Mouse (Mus musculus) hindbrain, embryonic 14.5 days (tissue): ENCODE data around the gene Trim69. TPM values are rescaled to one million over a fixed set of nuclear protein-coding genes. Genes with fewer than 3 reads are reported as not detected.

Experiments used
- ATAC-seq: fragments of 200-750 bp; cut with Nextera tagmentation; 2 replicates; pipeline ENCODE4 v1.8.0; 2017; ENCODE audit warnings: moderate number of reproducible peaks, mild to moderate bottlenecking, moderate TSS enrichment, moderate library complexity; ENCODE audit not compliant: low FRiP score
- DNase-seq: peaks from one replicate; pipeline ENCODE4 v3.0.0-alpha.2; 2015; ENCODE audit warnings: low spot score
- H3K27ac ChIP-seq: fragments of 300-500 bp; sonication (generic); 2 replicates; pipeline ENCODE4 v1.5.1; 2014; ENCODE audit warnings: mild to moderate bottlenecking, moderate library complexity
- H3K27me3 ChIP-seq: fragments of 300-500 bp; sonication (generic); 2 replicates; pipeline ENCODE4 v1.6.1; 2014; ENCODE audit warnings: mild to moderate bottlenecking, low read length, mixed read lengths; ENCODE audit not compliant: control insufficient read depth, insufficient read depth
- H3K36me3 ChIP-seq: fragments of 300-500 bp; sonication (generic); replicated peaks from 2 replicates; pipeline ENCODE4 v1.6.1; 2014; ENCODE audit not compliant: control insufficient read depth, insufficient read depth
- H3K4me1 ChIP-seq: fragments of 300-500 bp; sonication (generic); replicated peaks from 2 replicates; pipeline ENCODE4 v1.6.1; 2014; ENCODE audit warnings: antibody characterized with exemption, low read length, mixed read lengths; ENCODE audit not compliant: control insufficient read depth, insufficient read depth
- H3K4me2 ChIP-seq: fragments of 300-500 bp; sonication (generic); replicated peaks from 2 replicates; pipeline ENCODE4 v1.6.1; 2014; ENCODE audit warnings: mild to moderate bottlenecking, moderate library complexity
- H3K4me3 ChIP-seq: fragments of 300-500 bp; sonication (generic); replicated peaks from 2 replicates; pipeline ENCODE4 v1.5.1; 2014; ENCODE audit warnings: mild to moderate bottlenecking, low read length
- H3K9ac ChIP-seq: fragments of 300-500 bp; sonication (generic); 2 replicates; pipeline ENCODE4 v1.6.1; 2014
- H3K9me3 ChIP-seq: fragments of 300-500 bp; sonication (generic); 2 replicates; pipeline ENCODE4 v1.6.1; 2016; ENCODE audit warnings: low read length; ENCODE audit not compliant: control insufficient read depth
- WGBS: fragments of 180-500 bp; shearing (Covaris S2); extraction: QIAGEN DNeasy Blood & Tissue Kit; methylation state at CpG from one replicate; pipeline ENCODE4 v1.1.7; 2014; 5-methylcytosine and 5-hydroxymethylcytosine counted together
- polyA plus RNA-seq: library from polyadenylated mRNA; unstranded; fragments of >200 nt; fragmentation: Nextera tagmentation; extraction: Ambion mirVana; gene quantifications from 2 replicates; pipeline ENCODE4 v1.2.1, GENCODE M21; 2014

Trim69 gene
- polyA plus RNA-seq, 1 experiment from 2014 or later = not detected

DNA sequence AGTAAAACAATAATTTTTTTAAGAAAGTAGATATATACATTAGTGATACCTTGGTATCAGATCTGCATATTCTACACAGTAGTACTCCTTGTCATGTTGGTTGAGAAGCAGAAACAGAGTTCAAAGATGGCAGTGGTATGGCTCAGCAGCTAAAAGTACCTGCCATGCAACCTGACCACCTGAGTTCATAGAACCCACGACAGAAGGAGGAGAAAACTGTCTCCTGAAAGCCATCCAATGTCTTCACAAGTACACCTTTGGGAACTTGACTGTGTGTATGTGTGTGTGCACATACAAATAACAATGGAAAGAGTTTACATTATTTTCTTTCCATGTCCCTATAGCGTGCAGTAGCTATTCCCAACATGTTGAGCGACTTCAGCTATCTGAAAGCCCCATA, 10.8 kb upstream of the Trim69 start:
- H3K4me3 ChIP-seq = no peak overlapping the region
- no peaks in the 10 kb centered on the region for H3K4me1 ChIP-seq
- DNase-seq (no peak), ATAC-seq (no peak)
- no peak overlapping the region for H3K4me2 ChIP-seq
- 80% methylated on average over 3 of the region's 3 CpGs for WGBS
- no peak overlapping the region for H3K27ac ChIP-seq
- 0 out of 2 replicates have a peak, but pooled peaks cover 3% of the 10 kb centered on the region for H3K27me3 ChIP-seq
- no peaks in the 10 kb centered on the region for H3K9me3 ChIP-seq
- H3K36me3 ChIP-seq = no peaks in the 10 kb centered on the region
- H3K9ac ChIP-seq = no peak overlapping the region

GRCm38 (mm10) chr2:122151221-122151620, 9.3 kb upstream of the Trim69 start:
- H3K4me1 ChIP-seq = no peaks in the 10 kb centered on the region
- WGBS = 100% methylated on average over 1 of the region's 1 CpGs
- no peak for ATAC-seq

DNA sequence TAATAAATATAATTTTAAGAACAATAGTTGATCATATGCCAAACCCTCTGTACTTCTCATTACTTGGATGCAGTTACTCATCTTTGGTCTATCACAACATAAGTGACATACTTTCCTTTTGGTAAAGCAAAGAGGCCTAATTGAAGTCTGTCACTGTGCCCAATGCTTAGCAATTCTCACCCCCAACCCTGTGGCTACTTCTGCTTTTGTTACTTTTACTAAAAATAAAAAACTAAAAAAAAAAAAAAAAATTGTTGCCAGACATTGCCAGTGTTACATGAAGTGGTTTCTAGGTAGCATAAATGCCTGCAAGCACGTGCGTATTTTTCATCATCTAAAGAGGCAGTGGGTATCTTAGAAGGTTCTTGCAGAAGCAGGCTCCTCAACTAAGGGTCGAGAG, 7.7 kb upstream of the Trim69 start:
- no peaks in the 10 kb centered on the region for H3K9me3 ChIP-seq
- DNase-seq (no peak), ATAC-seq (no peak)
- 0 out of 2 replicates have a peak, but pooled peaks cover 3% of the 10 kb centered on the region for H3K27me3 ChIP-seq
- no peak overlapping the region for H3K9ac ChIP-seq
- 78% methylated on average over 3 of the region's 3 CpGs for WGBS
- H3K4me1 ChIP-seq = no peaks in the 10 kb centered on the region
- no peak overlapping the region for H3K27ac ChIP-seq
- H3K36me3 ChIP-seq = no peaks in the 10 kb centered on the region
- no peak overlapping the region for H3K4me3 ChIP-seq
- no peak overlapping the region for H3K4me2 ChIP-seq

More at GRCm38 (mm10) chr2:122151221-122151620, 9.3 kb upstream of the Trim69 start:
- Histone ChIP-seq H3K4me2 (no peak overlapping the region), H3K9me3 (no peaks in the 10 kb centered on the region), H3K9ac (no peak overlapping the region), H3K36me3 (no peaks in the 10 kb centered on the region), H3K27me3 (0 out of 2 replicates have a peak, but pooled peaks cover 3% of the 10 kb centered on the region), H3K4me3 (no peak overlapping the region), H3K27ac (no peak overlapping the region)
- no peak for DNase-seq

DNA sequence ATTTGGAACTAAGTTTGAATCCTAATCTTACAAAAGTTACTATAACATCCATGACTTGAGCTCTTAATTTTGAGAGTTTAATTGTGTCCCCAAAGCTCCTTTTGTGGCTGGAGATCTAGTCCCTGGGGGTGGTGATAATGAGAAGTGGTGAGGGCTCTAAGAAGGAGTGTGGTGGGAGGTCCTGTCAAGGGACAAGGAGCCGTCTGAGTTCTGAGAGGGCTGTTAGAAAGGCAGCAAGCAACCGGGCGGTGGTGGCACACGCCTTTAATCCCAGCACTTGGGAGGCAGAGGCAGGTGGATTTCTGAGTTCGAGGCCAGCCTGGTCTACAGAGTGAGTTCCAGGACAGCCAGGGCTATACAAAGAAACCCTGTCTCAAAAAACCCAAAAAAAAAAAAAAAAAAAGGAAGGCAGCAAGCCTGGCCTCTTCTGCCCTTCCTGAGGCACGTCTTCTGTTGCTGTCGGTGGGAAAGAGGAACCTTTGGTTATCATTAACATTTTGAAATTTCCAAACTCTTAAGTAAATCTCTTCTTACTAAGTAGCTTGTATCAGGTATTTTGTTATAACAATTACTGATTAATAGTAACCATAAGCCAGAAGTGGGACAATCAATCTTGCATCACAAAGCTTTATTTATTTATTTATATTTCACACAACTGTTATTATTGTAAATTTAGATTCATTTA, 6.7 kb upstream of the Trim69 start:
- WGBS = 85% methylated on average over 7 of the region's 7 CpGs
- H3K4me3 ChIP-seq = no peak overlapping the region

GRCm38 (mm10) chr2:122154479-122154878, 6.0 kb upstream of the Trim69 start:
- 96% methylated on average over 2 of the region's 2 CpGs for WGBS
- Histone ChIP-seq H3K27ac (no peak overlapping the region), H3K9me3 (no peaks in the 10 kb centered on the region), H3K27me3 (no peaks in the 10 kb centered on the region), H3K36me3 (no peaks in the 10 kb centered on the region), H3K9ac (no peak overlapping the region), H3K4me1 (no peaks in the 10 kb centered on the region), H3K4me3 (no peak overlapping the region), H3K4me2 (no peak overlapping the region)
- DNase-seq (no peak), ATAC-seq (no peak)

More for the DNA sequence above, 6.7 kb upstream of the Trim69 start:
- no peaks in the 10 kb centered on the region for H3K4me1 ChIP-seq
- H3K9ac ChIP-seq = no peak overlapping the region
- ATAC-seq = no peak
- no peaks in the 10 kb centered on the region for H3K9me3 ChIP-seq
- H3K27ac ChIP-seq = no peak overlapping the region
- H3K4me2 ChIP-seq = no peak overlapping the region
- no peaks in the 10 kb centered on the region for H3K36me3 ChIP-seq
- H3K27me3 ChIP-seq = no peaks in the 10 kb centered on the region
- DNase-seq = no peak

- Histone ChIP-seq H3K9me3 (no peaks in the 10 kb centered on the region), H3K4me1 (no peaks in the 10 kb centered on the region), H3K27me3 (no peaks in the 10 kb centered on the region), H3K9ac (no peak overlapping the region), H3K36me3 (no peaks in the 10 kb centered on the region), H3K4me2 (no peak overlapping the region), H3K4me3 (no peak overlapping the region), H3K27ac (no peak overlapping the region)
- WGBS = 75% methylated on average over 2 of the region's 2 CpGs
- ATAC-seq (no peak), DNase-seq (no peak)
Measured at GRCm38 (mm10) chr2:122155292-122155691, 5.2 kb upstream of the Trim69 start.

DNA sequence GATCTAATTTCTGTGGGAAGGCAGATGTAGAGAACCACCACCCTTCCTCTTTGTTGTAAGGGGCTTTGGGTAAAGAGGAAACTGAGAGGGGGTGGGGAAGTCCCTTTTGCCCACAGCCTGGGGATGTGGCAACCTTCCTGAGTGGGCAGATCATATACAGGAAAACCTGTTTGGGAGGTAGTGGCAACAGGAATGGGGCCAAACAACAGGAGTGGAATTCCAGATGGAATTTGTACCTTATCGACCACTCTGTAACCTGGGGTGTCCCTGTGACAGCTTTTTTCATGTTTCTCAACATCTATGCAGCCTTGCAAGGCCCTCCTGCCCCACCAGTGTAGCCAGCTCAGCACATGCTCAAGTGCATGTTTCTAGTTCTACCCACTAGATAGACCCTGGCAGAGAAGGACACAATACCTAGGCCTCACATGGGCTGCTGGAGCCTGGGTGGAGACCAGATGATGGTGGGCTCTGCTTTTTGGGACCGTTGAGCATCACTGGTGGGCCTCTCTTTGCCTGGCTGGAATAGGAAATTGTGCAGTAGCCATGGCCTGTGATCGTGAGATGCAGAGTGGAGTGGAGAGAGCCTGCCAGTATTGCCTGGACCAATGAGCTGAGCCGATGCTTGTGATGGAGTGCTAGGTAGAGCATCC, 4.3 kb upstream of the Trim69 start:
- Histone ChIP-seq H3K9me3 (no peaks in the 10 kb centered on the region), H3K36me3 (no peaks in the 10 kb centered on the region), H3K4me2 (no peak overlapping the region), H3K9ac (no peak overlapping the region), H3K27me3 (no peaks in the 10 kb centered on the region), H3K4me3 (no peak overlapping the region), H3K27ac (no peak overlapping the region), H3K4me1 (no peaks in the 10 kb centered on the region)
- ATAC-seq (no peak), DNase-seq (no peak)
- WGBS = 93% methylated on average over 4 of the region's 4 CpGs

DNA sequence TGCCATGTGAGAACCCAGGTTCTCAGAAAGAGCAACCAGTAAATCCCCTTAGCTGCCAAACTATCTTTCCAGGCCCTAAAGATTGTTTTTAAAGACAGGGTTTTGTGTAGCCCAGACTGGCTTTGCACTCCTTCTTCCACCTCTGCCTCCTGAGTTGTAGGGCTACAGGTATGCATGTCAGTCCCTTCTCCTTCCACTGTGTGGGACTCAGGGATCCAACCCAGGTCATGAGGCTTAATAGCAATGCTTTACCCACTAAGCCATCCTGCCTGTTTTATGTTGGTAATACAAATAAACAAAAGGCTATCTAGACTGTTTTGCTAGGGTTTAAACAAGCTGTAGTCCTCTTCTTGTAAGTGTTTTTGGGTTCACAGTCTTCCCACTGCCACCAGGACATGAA, 2.9 kb upstream of the Trim69 start:
- no peak overlapping the region for H3K9ac ChIP-seq
- H3K4me2 ChIP-seq = no peak overlapping the region
- no peak overlapping the region for H3K27ac ChIP-seq
- no peak for DNase-seq
- H3K4me3 ChIP-seq = no peak overlapping the region
- H3K27me3 ChIP-seq = no peaks in the 10 kb centered on the region
- H3K36me3 ChIP-seq = no peaks in the 10 kb centered on the region
- no peak for ATAC-seq
- no peaks in the 10 kb centered on the region for H3K9me3 ChIP-seq
- no peaks in the 10 kb centered on the region for H3K4me1 ChIP-seq

DNA sequence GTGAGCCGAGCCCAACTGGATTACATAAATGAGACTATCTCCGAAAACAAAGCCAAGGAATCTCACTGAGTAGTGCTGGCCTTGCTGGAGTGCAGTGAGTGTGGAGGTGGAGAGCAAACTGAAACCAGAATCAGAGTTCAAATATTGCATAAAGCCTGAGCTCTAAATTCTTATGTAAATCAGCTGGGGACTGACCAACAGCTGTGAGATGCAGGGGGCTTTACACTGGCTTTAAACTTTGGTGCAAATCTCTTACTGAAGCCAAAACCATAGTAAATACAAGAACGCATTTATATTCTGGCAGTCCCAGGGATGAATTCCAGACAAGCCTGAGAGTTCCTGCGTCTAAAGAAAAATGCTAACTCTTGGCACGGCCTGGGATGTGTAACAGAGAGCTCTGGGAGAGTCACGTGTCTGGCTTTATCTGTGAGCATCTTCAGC, 2.1 kb upstream of the Trim69 start:
- H3K4me2 ChIP-seq = no peak overlapping the region
- DNase-seq (no peak), ATAC-seq (no peak)
- H3K4me3 ChIP-seq = no peak overlapping the region
- H3K4me1 ChIP-seq = no peaks in the 10 kb centered on the region
- H3K27me3 ChIP-seq = no peaks in the 10 kb centered on the region
- WGBS = 57% methylated on average over 6 of the region's 6 CpGs
- H3K36me3 ChIP-seq = no peaks in the 10 kb centered on the region
- H3K9ac ChIP-seq = no peak overlapping the region
- no peaks in the 10 kb centered on the region for H3K9me3 ChIP-seq
- no peak overlapping the region for H3K27ac ChIP-seq
